Mouse (Mus musculus) embryonic facial prominence, embryonic 14.5 days (tissue): ENCODE measurements around the gene Zfp493. TPM values are rescaled to one million over a fixed set of nuclear protein-coding genes. Genes with fewer than 3 reads are reported as not detected.
"Not testable (repeated sequence)": the region's sequence is repeated elsewhere in the genome, so short reads cannot be mapped to it uniquely, and the experiment has no call there.

Experiments
- ATAC-seq: fragments of 200-750 bp; cut with Nextera tagmentation; 2 replicates; pipeline ENCODE4 v1.8.0; 2017; ENCODE audit warnings: low read depth, moderate number of reproducible peaks, moderate TSS enrichment
- DNase-seq: peaks from one replicate; pipeline ENCODE4 v3.0.0-alpha.2; 2015; ENCODE audit warnings: low spot score
- H3K27ac ChIP-seq: fragments of 300-500 bp; sonication (generic); replicated peaks from 2 replicates; pipeline ENCODE4 v1.5.1; 2014; ENCODE audit warnings: low read depth, mild to moderate bottlenecking, low read length, moderate library complexity
- H3K27me3 ChIP-seq: fragments of 300-500 bp; sonication (generic); replicated peaks from 2 replicates; pipeline ENCODE4 v1.6.1; 2014; ENCODE audit warnings: low read length; ENCODE audit not compliant: control insufficient read depth, insufficient read depth
- H3K36me3 ChIP-seq: fragments of 300-500 bp; sonication (generic); 2 replicates; pipeline ENCODE4 v1.6.1; 2014; ENCODE audit warnings: low read length, mixed read lengths; ENCODE audit not compliant: control insufficient read depth, insufficient read depth
- H3K4me1 ChIP-seq: fragments of 300-500 bp; sonication (generic); 2 replicates; pipeline ENCODE4 v1.6.1; 2014; ENCODE audit warnings: antibody characterized with exemption, low read length; ENCODE audit not compliant: control insufficient read depth, insufficient read depth
- H3K4me2 ChIP-seq: fragments of 300-500 bp; sonication (generic); 2 replicates; pipeline ENCODE4 v1.6.1; 2014; ENCODE audit warnings: low read depth, mild to moderate bottlenecking, low read length, moderate library complexity, mixed read lengths
- H3K4me3 ChIP-seq: fragments of 300-500 bp; sonication (generic); 2 replicates; pipeline ENCODE4 v1.5.1; 2014; ENCODE audit warnings: low read depth, mild to moderate bottlenecking, low read length
- H3K9ac ChIP-seq: fragments of 300-500 bp; sonication (generic); 2 replicates; pipeline ENCODE4 v1.6.1; 2014; ENCODE audit warnings: low read depth, mild to moderate bottlenecking, low read length, moderate library complexity, mixed read lengths
- H3K9me3 ChIP-seq: fragments of 300-500 bp; sonication (generic); 2 replicates; pipeline ENCODE4 v1.6.1; 2016; ENCODE audit warnings: low read length; ENCODE audit not compliant: control insufficient read depth
- WGBS: fragments of 180-500 bp; shearing (Covaris S2); extraction: QIAGEN DNeasy Blood & Tissue Kit; methylation state at CpG from one replicate; pipeline ENCODE4 v1.1.7; 2014; 5-methylcytosine and 5-hydroxymethylcytosine counted together
- polyA plus RNA-seq: library from polyadenylated mRNA; unstranded; fragments of >200 nt; fragmentation: Nextera tagmentation; extraction: Ambion mirVana; gene quantifications from 2 replicates; pipeline ENCODE4 v1.2.1, GENCODE M21; 2014

Zfp493 gene
- polyA plus RNA-seq, 1 experiment from 2014 or later: 2.5 TPM

DNA sequence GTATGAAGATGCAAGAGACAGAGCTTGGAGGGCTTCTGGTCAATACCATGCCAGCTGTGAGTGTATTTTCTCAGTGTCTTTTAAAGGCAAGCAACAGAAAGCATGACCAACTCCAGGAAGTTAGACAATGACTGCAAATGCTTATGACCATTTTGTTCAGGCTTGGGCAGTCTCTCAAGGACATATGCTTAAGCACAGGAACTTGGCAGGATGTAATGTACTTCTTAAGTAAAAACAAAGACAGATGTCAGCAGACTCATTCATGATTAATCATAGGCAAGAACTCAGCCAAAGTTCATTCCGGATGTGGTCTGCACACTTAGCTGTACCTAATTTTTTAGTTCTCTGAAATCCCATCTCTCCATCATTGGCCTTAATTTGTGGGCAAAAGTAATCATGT is 39.1 kb downstream of the Zfp493 start:
- Histone ChIP-seq H3K4me2 (no peak overlapping the region), H3K9ac (no peak overlapping the region), H3K27ac (no peak overlapping the region), H3K4me3 (no peak overlapping the region), H3K9me3 (peaks cover 36% of the 10 kb centered on the region), H3K27me3 (no peaks in the 10 kb centered on the region), H3K4me1 (no peaks in the 10 kb centered on the region), H3K36me3 (peaks cover 26% of the 10 kb centered on the region; the same call in 1 of the 2 replicates)
- DNase-seq (peak; percentile 10), ATAC-seq (no peak)
- WGBS: 61% methylated on average over 1 of the region's 1 CpGs

DNA sequence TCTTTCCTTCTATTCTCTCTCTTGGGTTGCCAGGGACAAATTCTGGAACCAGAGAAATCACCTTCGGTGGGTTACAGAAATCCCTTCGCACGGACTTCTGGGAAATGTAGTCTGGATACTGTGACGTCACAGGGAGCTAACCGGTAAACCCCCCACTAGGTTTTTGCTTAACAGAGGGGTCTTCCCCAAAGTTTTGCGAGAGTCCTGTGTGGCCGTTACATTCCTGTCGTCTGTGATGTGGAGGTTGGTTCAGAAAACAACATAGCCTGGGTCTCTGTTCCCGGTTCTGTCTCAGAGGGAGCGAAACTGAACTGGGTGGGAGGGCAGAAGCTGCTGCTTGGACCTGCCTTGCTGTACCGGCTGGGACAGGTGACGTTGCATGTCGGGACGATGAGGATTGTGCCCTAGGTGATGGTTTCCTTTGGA is 51.4 kb downstream of the Zfp493 start, which contains the start of gene Gm10037:
Gene Gm10037 (plus strand): TSS at position 196 of the 426 bp plus-strand sequence.
- H3K27ac ChIP-seq: no peak within 1 kb of the TSS; the same call in 1 of the 2 replicates
- H3K9me3 ChIP-seq: peaks cover 13% of the 10 kb centered on the region; the same call in 1 of the 2 replicates
- no peaks in the 10 kb centered on the region for H3K27me3 ChIP-seq
- DNase-seq (peak; percentile 90), ATAC-seq (peak; percentile 79)
- H3K4me3 ChIP-seq: peak within 1 kb of the TSS; percentile 55
- H3K4me1 ChIP-seq: no peaks in the 10 kb centered on the region
- 3% methylated on average over 13 of the region's 14 CpGs for WGBS
- peaks cover 13% of the 10 kb centered on the region for H3K36me3 ChIP-seq
- H3K9ac ChIP-seq: peak within 1 kb of the TSS; percentile 68
- H3K4me2 ChIP-seq: peak within 1 kb of the TSS; percentile 71

DNA sequence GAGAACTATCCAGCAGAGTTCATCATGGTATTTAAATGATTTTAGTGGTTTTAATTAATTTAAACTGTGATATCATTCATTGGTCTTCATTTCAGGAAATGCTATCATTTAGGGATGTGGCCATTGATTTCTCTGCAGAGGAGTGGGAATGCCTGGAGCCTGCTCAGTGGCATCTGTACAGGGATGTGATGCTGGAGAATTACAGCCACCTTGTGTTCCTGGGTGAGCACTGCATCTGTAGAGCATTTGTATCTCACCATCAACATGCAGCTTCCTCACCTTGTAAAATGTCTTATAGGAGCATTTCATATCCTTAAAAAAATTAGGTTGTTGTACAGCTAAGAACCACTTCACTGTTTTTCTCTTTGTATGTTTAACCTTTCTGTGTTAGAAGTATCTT is 53.6 kb downstream of the Zfp493 start:
- not testable (repeated sequence) for ATAC-seq, H3K27ac ChIP-seq, H3K4me3 ChIP-seq, H3K9me3 ChIP-seq, H3K36me3 ChIP-seq, H3K4me1 ChIP-seq, DNase-seq, H3K4me2 ChIP-seq, H3K9ac ChIP-seq, H3K27me3 ChIP-seq

Other genes with a start within 250 kb of the Zfp493 start
- gene Zfp748, start 225.9 kb upstream of the Zfp493 start, polyA plus RNA-seq: 14.8 and 14.9 TPM in 2 replicates
- 4.8 and 5.1 TPM in 2 replicates for gene Zfp729b, start 170.0 kb upstream of the Zfp493 start, polyA plus RNA-seq
- gene Gm49345, start 141.9 kb upstream of the Zfp493 start, polyA plus RNA-seq: 0.51 TPM in 1 of 2 replicates, not detected in the other
- gene Zfp729a, start 141.9 kb upstream of the Zfp493 start, polyA plus RNA-seq: 3.9 and 4.3 TPM in 2 replicates
- gene Zfp738, start 92.6 kb upstream of the Zfp493 start, polyA plus RNA-seq: 8.8 and 10.5 TPM in 2 replicates
- 3.5 TPM in 2 replicates for gene Zfp65, start 50.5 kb upstream of the Zfp493 start, polyA plus RNA-seq
- gene Zfp85, start 24.5 kb upstream of the Zfp493 start, polyA plus RNA-seq: 5.3 and 6.6 TPM in 2 replicates
- 6.5 TPM in 2 replicates for gene Zfp273, start 34.0 kb downstream of the Zfp493 start, polyA plus RNA-seq
- 2.3 and 3.2 TPM in 2 replicates for gene Gm10037, start 51.4 kb downstream of the Zfp493 start, polyA plus RNA-seq
- gene BC048507, start 83.6 kb downstream of the Zfp493 start, polyA plus RNA-seq: not detected in 2 replicates